Mouse (Mus musculus): ENCODE results near the gene Txndc2.

DNA sequence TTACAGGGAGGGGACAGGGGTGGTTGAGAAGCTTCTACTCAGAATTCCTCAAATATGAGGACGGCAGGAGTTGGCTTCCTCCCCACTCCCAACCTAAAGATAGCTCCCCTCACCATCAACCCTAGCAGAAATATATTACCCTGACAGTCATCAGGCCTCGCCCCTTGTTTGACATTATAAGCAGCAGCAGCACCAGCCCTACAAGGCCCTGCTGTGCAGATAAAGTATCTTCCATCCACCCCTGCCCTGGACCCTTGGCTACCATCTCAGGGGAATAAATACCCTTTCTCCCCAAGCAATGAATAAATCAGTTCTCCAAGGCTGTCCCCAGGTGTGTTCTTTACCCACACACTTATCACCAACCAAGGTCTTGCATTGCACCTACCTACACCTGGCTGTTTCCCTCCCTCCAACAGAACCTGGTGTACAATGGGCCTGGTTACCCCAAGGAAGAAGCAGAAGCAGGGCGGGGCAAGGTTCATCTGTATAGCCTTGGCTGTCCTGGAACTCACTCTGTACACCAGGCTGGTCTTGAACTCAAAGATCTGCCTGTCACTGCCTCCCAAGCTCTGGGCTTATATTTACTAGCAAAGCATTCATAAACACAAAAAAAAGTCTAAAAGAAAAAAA lies 44.0 kb downstream of the Txndc2 start:
- no peak for TF ChIP-seq CTCF (IDR thresholded peaks at IDR 0.05; ENCODE audit: low read depth, low read length)
- TF ChIP-seq POLR2A (IDR thresholded peaks at IDR 0.05; ENCODE audit: insufficient read depth, low read length): no peak
- TF ChIP-seq EP300 (IDR thresholded peaks at IDR 0.05; ENCODE audit: insufficient read depth, low read depth, low read length): no peak

All from ES-Bruce4 (cell line).